Mouse (Mus musculus): ENCODE measurements around the gene Slc38a4.

Slc38a4 gene

GRCm38 (mm10) chr15:97054131-97054530, 1.6 kb downstream of the Slc38a4 start:
- no peak for DNase-seq (ENCODE audit: low spot score)

- no peak for DNase-seq (ENCODE audit: low spot score)
Measured at GRCm38 (mm10) chr15:97050436-97050835, 5.3 kb downstream of the Slc38a4 start.

GRCm38 (mm10) chr15:97050011-97050410, 5.7 kb downstream of the Slc38a4 start:
- DNase-seq (ENCODE audit: low spot score) = no peak

DNA sequence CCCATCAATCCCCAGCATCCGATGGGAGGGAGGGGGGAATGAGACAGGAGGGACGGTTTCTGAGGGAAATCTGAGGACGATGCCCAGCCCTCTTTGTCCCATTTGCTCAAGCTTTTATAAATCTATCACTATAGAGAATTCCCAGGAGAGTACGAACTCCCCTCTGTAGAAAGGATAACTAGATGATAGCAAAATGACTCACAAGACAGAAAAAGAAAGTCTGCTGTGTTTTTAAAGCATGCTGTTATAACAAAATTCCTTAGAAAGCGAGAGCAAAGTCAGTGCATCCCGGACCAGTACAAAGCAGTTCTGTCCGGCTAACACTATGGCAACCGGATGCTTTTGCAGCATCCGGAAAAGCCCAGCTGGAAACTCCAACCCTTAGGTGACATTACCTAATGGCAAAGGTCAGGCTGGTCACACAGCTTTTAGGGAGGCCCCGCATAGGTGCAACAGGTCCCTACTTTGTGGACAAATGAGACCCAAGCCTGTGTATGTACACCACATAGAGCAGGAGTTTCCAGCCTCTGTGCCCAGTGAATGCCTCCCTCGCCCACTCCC, 6.4 kb downstream of the Slc38a4 start:
- DNase-seq (ENCODE audit: low spot score) = no peak

DNA sequence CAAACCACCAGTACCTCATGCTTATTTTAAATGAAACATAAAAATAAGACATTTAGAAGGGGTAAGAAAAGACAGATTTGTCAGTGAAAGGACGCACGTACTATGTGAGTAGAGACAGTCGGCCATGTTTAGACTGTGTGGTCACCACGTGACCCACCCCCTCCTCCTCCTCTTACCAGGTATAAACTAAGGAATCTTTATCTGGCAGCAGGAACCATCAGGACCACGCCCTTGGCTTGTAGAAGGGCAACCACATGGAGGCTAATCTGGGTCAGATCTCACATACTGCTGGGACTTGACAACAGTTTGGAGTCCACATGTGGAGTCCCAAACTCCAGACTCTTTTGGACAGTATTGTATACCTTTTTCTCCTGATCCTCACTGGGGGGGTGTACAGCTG, 7.5 kb downstream of the Slc38a4 start:
- DNase-seq (ENCODE audit: low spot score) = no peak

DNA sequence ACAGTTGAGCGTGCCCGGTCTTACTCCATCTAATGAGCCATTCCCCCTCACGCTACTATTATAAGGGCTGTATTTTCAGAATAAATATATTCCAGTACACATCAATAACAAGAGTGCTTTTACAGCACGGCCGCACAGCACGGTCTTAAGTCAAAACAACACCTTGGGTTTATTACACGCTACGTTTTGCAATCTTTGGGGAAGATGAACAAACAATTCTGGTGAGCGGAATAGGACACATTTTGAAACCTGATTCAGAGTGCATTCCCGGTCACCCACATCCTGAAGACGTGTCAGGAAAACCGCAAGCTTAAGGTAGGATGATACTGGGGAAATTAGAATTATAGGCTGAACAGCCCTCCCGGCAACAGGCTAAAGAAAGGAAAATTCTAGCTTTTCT, 11.8 kb downstream of the Slc38a4 start:
- no peak for DNase-seq (ENCODE audit: low spot score)

- DNase-seq (ENCODE audit: low spot score) = peak; percentile 23
Measured at GRCm38 (mm10) chr15:97042001-97042491, 13.7 kb downstream of the Slc38a4 start.

GRCm38 (mm10) chr15:97041182-97041581, 14.6 kb downstream of the Slc38a4 start:
- no peak for DNase-seq (ENCODE audit: low spot score)

DNA sequence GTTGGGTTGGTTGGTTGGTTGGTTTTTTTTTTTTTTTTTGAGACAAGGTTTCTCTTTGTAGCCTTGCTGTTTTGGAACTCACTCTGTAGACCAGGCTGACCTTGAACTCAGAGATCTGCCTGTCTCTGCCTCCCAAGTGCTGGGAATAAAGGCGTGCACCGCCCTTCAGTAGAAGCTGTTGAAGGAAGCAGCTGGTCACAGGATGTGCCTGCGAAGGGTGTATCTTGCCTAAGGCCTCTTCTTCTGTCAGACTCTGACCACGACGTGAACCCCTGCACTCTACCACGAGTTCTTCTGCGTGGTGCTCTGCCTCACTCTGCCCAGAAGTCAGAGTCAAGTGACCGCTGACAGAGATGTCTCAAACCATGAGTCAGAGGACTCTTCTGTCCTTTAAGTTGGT, 18.0 kb downstream of the Slc38a4 start:
- DNase-seq (ENCODE audit: low spot score) = no peak

- no peak for DNase-seq (ENCODE audit: low spot score)
Measured at GRCm38 (mm10) chr15:97035892-97036291, 19.9 kb downstream of the Slc38a4 start.

- peak; percentile 74 for DNase-seq (ENCODE audit: low spot score)
Measured at GRCm38 (mm10) chr15:97033485-97033991, 22.2 kb downstream of the Slc38a4 start.

DNA sequence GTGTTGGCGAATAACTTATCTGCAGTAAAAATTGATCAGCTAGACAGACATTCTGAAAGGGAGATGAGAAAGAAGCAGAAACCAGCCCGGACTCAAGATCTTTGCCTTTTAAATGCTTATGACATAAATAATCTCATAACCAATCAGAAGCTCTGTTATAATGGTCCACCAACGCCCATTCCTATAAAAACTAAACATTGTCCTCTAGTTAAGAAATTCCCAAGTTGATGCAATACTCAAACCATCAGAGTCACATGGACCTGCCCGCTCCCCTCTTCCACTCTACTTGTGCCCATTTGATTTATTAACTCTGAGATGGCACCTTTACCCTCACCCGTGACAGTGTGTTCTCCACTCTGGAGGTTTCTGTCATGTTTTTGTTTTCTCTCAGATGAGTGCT, 23.9 kb downstream of the Slc38a4 start:
- no peak for DNase-seq (ENCODE audit: low spot score)

DNA sequence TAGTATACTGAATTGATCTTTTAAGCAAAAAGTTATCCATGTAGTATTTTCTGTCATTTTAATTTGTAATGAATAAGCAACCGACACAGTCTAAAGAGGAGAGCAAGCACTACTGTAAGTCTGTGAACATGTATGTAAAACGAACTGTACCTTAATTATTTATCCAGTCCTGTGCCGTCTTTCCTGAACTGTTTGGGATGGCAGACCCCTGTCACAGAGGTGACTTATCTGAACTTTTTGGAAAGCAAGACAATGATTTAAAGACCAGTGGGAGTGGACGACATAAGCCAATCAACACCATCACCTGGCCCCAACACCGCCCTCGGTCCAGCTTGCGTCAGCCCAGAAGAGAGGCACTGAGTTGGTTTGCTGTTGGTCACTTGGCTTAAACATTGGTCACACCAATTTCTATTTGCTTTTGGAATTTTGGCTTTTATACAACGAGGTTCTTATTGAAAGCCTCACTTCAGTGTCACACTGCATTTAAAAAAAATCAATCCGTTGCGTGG, 24.7 kb downstream of the Slc38a4 start:
- DNase-seq (ENCODE audit: low spot score) = no peak

DNA sequence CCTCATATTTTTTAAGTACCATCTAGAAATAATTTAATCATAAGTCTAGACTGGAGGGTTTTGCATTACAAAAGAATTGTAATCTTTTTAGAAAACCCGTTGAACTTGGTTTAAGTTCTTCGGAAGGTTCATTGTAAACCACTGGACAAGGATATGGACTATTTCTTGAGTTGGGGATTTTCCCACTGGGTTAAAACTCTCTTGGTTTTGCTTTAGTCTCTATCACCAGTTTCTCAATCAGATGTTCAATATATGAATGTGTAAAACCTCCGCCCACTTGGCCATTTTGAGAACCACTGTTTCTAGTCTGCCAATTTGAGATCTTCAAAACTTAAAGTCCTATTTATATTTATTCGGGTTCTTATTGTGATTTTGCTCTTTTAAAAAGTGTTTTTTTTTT, 25.6 kb downstream of the Slc38a4 start:
- DNase-seq (ENCODE audit: low spot score) = no peak

DNA sequence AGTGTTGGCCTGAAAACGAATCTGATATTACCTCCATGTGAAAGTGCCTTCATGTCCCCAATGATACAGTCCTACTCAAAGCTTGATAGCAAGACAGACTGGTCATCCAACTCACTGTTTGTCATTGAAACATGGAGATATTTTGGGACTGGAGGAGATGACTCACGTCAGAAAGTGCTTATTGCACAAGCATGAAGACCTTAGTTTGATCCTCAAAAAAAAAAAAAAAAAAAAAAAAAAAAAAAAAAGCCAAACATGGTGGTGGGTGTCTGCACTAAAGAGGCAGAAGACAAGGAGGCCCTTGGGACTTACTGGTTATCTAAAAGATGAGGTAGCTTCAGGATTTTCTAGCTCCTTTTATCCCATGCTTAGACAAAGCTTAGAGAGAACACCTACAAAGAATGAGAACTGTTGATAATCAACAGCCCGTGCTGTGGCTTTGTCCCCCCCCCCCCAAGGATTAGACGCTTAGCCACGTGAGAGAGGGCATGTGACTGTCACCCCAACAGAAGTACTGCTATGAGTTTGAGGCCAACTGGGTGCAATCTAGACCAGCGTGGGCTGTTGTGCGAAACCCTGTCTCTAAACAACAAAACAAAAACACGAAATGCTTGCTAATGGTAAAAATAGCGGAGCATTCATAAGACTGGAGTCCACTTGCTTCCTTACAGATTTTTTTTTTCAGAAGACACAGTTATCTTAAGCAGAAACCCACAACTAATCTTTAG, 26.5 kb downstream of the Slc38a4 start:
- no peak for DNase-seq (ENCODE audit: low spot score)

GRCm38 (mm10) chr15:97028651-97029050, 27.1 kb downstream of the Slc38a4 start:
- DNase-seq (ENCODE audit: low spot score) = peak; percentile 15

DNA sequence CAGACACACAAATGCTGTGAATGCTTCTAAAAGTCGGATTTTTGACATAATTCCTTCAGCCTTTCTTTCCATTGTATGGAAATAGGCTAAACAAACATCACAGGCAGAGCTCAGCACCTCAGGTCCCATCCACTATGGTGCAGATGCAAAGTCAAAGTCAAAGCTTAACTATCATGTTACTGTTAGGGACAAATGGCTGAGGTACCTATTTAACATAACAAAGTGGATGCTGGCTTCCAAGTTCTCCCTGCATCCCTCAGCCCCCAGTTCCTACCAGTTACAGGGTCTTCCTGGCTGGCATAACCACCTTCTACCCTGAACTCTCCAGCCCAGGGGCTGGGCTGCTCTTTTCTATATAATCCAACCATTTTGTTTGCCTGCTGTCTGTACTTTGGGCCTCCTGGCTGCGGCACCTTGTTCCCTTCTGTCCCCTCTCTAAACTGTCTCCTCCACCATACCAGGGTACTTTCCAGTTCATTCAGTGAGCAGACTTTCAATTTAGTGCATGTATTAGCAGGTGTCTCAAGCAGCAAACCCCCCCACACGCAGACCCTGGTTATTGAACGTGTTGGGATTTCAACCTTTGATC, 27.6 kb downstream of the Slc38a4 start:
- DNase-seq (ENCODE audit: low spot score) = no peak

DNA sequence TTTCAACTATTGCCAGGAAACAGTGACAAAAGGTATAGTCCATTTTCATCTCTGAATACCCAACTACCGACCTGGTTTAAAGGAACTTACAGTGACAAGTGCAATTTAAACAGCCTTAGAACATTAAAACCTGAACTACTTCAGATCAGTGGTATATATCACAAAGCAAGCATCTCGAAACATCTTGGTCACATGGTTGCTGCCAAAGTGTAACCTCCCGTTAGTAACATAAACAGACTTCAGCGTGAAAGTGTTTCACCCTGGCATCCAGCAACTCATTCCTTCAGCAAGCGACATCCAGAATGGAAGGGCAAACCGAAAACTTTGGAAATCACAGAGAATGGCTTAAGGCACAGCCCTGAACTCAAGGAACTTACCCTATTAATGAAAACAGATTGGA, 29.1 kb downstream of the Slc38a4 start:
- no peak for DNase-seq (ENCODE audit: low spot score)

GRCm38 (mm10) chr15:97022764-97023163, 33.0 kb downstream of the Slc38a4 start:
- DNase-seq (ENCODE audit: low spot score) = no peak

DNA sequence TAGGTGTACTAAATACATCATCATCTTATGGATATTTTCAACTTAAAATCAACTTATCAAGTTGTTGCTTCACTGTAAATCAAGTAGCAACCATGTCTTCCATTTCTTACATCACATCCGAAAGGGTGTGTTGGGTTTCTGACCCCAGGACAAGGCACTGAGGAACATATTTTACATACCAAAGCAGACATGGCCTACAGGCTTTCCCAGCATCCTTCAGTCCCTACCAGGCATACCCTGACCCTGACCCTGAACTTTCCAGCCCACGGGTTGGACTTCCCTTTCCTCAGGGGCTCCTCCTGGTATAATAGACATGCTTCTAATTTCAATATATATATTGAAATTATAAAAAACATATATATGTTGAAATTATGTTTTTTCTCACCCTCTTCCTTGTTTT, 33.5 kb downstream of the Slc38a4 start:
- no peak for DNase-seq (ENCODE audit: low spot score)

DNA sequence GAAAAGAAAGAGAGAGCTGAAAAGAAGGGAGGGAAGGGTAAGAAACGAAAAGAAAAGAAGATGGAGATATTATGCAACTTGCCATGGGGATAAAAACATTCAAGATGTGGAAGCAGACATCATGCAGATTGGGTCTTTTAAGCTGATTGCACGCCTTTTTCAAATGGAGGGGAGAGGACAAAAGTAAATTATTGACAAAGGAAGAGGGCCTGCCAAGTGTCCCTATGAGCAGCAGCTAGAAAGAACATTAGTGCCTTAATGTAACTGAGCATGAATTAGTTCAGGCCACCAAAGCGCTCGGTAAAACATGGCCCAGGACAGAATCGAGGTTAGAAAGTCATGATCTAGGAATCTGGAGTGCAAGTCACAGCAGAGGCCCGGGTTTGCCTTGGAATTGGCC, 35.5 kb downstream of the Slc38a4 start:
- DNase-seq (ENCODE audit: low spot score) = no peak

DNA sequence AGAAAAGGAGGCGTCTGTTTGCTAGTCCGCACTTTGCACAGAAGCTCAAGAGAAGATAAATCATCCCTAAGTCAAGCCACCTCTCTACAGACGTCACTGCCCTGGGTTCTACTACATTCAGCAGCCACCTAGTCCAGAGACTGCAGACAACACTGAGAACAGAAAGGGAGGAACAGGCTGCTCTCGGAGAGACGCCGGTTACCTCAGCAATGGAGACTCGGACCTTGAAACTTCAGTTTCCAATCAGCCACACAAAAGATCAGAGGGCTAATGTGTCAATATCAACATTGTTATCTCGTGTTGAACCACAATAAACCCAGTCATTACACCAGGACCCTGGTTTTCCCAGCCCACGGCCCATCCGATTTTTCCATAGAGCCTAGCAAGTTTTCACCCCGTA, 36.4 kb downstream of the Slc38a4 start:
- DNase-seq (ENCODE audit: low spot score) = no peak

DNA sequence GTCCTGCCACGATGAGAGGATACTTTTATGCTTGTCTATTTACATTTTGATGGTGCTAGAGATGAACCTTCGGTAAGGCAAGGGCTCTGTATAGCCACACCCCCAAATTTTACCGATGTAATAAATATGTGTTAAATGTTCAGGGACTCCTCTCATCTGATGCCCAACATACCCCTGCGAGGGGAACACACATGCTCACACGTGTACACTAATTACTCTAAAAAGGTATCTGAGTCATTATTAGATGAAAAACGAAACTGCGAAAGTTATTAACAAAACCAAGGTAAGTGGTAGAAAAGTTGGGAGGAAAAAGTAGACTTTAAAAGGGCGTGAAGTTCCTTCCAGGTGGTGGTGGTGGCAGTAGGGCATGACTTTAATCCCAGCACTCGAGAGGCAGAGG, 38.6 kb downstream of the Slc38a4 start:
- no peak for DNase-seq (ENCODE audit: low spot score)

Data from yolk sac, embryonic 10.5 days (tissue).